ENCODE assay signal across 20 mouse cellular contexts in genomic region chr13:13476568-13476967, GRCm38 (mm10). TPM values are rescaled to one million over a fixed set of nuclear protein-coding genes. Genes with fewer than 3 reads are reported as not detected.
DNase-seq lines count a peak whose midpoint lies in the region; ATAC-seq and TF ChIP-seq lines count a peak whose summit lies in the region.
"Had no signal": no experiment of that assay in that cellular context is flagged by ENCODE, and none has a peak within 500 bp of the region (broad histone marks: within the 10 kb centered on the region; RNA-seq: fewer than 3 reads in every experiment).

No protein-coding gene starts in this region.

- H3K27me3 ChIP-seq in midbrain, embryonic 11.5 days (ENCODE audit: control insufficient read depth, insufficient read depth, low read length) = no peaks in the 10 kb centered on the region
- H3K27me3 ChIP-seq in midbrain, postnatal 0 days (ENCODE audit: insufficient read depth, low read length) = no peaks in the 10 kb centered on the region
- H3K27me3 ChIP-seq: CH12.LX, Patski had no signal

- peak; percentile 83 for DNase-seq in heart, adult 11 months
- DNase-seq in heart, postnatal 36 days = no peak
- DNase-seq in midbrain, embryonic 11.5 days (ENCODE audit: low spot score, missing footprints) = peak; percentile 54
- DNase-seq in midbrain, postnatal 0 days (ENCODE audit: low spot score) = no peak
- DNase-seq: adrenal gland, adult 2 months; adrenal gland, adult 8-10 months; adrenal gland, postnatal 10 days; adrenal gland, postnatal 14 days; adrenal gland, postnatal 25 days; adrenal gland, postnatal 36 days; B cell, adult 2 months; cerebellum, adult 11 months; cerebellum, adult 11-12 months; cerebellum, adult 18-20 months had no signal

- intact Hi-C loops in heart, postnatal 36 days (cut with DNase I) = no loop called here

- no peaks in the 10 kb centered on the region for H3K36me3 ChIP-seq in midbrain, embryonic 11.5 days (ENCODE audit: control insufficient read depth, insufficient read depth, low read length)
- no peaks in the 10 kb centered on the region for H3K36me3 ChIP-seq in midbrain, postnatal 0 days (ENCODE audit: insufficient read depth, low read length)
- H3K36me3 ChIP-seq: G1E had no signal

- no peak overlapping the region for H3K4me3 ChIP-seq in midbrain, embryonic 11.5 days (ENCODE audit: low read depth, low read length)
- no peak overlapping the region for H3K4me3 ChIP-seq in midbrain, postnatal 0 days (ENCODE audit: low read depth, low read length)

- no peak for TF ChIP-seq CTCF in midbrain, postnatal 0 days (IDR thresholded peaks at IDR 0.05)

- no peaks in the 10 kb centered on the region; the same call in 1 of the 2 replicates for H3K4me1 ChIP-seq in midbrain, embryonic 11.5 days (ENCODE audit: control insufficient read depth, insufficient read depth, low read length)
- H3K4me1 ChIP-seq in midbrain, postnatal 0 days (ENCODE audit: insufficient read depth, low read length) = no peaks in the 10 kb centered on the region

- no peak for ATAC-seq in midbrain, embryonic 11.5 days (ENCODE audit: low FRiP score)
- no peak for ATAC-seq in midbrain, postnatal 0 days (ENCODE audit: low FRiP score)
- ATAC-seq: activated CD4-positive, CD25-positive, alpha-beta regulatory T cell, adult 4 months; CD4-positive, CD25-positive, alpha-beta regulatory T cell, adult 4 months; Patski had no signal

- 88% methylated on average over 2 of the region's 2 CpGs for WGBS in midbrain, embryonic 11.5 days
- WGBS in midbrain, postnatal 0 days = 95% methylated on average over 2 of the region's 2 CpGs

- no peak overlapping the region for H3K27ac ChIP-seq in midbrain, embryonic 11.5 days (ENCODE audit: low read depth, low read length)
- no peak overlapping the region for H3K27ac ChIP-seq in midbrain, postnatal 0 days (ENCODE audit: low read depth, low read length)

- H3K9me3 ChIP-seq in midbrain, embryonic 11.5 days (ENCODE audit: control insufficient read depth, low read length) = no peaks in the 10 kb centered on the region
- H3K9me3 ChIP-seq in midbrain, postnatal 0 days (ENCODE audit: low read length) = no peaks in the 10 kb centered on the region
- H3K9me3 ChIP-seq: G1E had no signal

- H3K4me2 ChIP-seq in midbrain, embryonic 11.5 days = no peak overlapping the region
- no peak overlapping the region for H3K4me2 ChIP-seq in midbrain, postnatal 0 days (ENCODE audit: low read depth, low read length, poor library complexity, severe bottlenecking)

- no peak overlapping the region for H3K9ac ChIP-seq in midbrain, embryonic 11.5 days (ENCODE audit: low read length)
- no peak overlapping the region for H3K9ac ChIP-seq in midbrain, postnatal 0 days (replicated peaks; ENCODE audit: low read length, poor library complexity, severe bottlenecking)

RNA-seq across cellular contexts. Expression of gene Nid1, which starts 39.2 kb away (rescaled TPM):
- 100 to 1,000 TPM in 1 of 2 experiments, 10 to 100 TPM in 1; 81.2 to 107 TPM for total RNA-seq in heart, postnatal 36 days (2021)
- polyA plus RNA-seq in midbrain, embryonic 11.5 days (2014; fragmentation: Nextera tagmentation; extraction: Ambion mirVana) = 42.7 and 44.2 TPM in 2 replicates
- total RNA-seq in midbrain, postnatal 0 days (2014; rRNA removed) = 63.0 and 70.6 TPM in 2 replicates
- 27.3 and 31.2 TPM in 2 replicates for polyA plus RNA-seq in midbrain, postnatal 0 days (2015; fragmentation: Nextera tagmentation; extraction: Ambion mirVana)
- total RNA-seq: MEL had no signal
- polyA plus RNA-seq: activated CD4-positive, CD25-positive, alpha-beta regulatory T cell, adult 4 months; G1E had no signal

Comparison
In these comparisons a context has a peak if more than half of its experiments do, and no peak if none do; other contexts are left out.
1. DNase-seq: peak in heart, adult 11 months (single experiment) and midbrain, embryonic 11.5 days (single experiment); none in heart, postnatal 36 days (0 of 2) and midbrain, postnatal 0 days (single experiment).